Mouse (Mus musculus) lung, adult 18-20 months (tissue): ENCODE data around the gene Cbx7.

Experiments
- DNase-seq, 2 experiments: peaks; one replicate each; pipeline ENCODE4 v3.0.0; 2022; ENCODE audit warnings: mixed read lengths in 2 of 2

Cbx7 gene

GRCm38 (mm10) chr15:79892213-79892541 is 78.7 kb downstream of the Cbx7 start:
- peak; percentile 90 to 92 for DNase-seq

GRCm38 (mm10) chr15:79891436-79892212 is 79.3 kb downstream of the Cbx7 start, which contains the start of gene Apobec3:
TSS of gene Apobec3 (plus strand) at chr15:79891659.
- peak; percentile 83 to 88 for DNase-seq

DNA sequence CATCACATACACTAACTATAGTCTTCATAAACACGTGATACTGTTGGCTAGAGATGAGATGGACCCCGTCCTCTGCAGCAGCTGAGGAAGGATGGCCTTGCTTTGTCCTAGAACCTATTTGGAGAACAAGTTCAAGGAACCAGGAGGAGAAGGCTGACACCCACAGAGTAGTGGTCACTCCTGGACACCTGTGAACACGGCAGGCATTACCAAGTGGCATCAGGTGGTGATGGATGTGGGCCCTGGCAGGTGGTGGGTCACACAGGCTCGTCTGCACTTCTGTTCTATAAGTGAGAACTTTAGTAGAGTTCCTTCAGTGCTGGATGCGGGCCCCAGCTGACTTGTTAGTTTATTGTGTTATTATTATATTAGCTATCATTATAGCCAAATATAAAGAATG is 86.1 kb downstream of the Cbx7 start:
- no peak for DNase-seq

DNA sequence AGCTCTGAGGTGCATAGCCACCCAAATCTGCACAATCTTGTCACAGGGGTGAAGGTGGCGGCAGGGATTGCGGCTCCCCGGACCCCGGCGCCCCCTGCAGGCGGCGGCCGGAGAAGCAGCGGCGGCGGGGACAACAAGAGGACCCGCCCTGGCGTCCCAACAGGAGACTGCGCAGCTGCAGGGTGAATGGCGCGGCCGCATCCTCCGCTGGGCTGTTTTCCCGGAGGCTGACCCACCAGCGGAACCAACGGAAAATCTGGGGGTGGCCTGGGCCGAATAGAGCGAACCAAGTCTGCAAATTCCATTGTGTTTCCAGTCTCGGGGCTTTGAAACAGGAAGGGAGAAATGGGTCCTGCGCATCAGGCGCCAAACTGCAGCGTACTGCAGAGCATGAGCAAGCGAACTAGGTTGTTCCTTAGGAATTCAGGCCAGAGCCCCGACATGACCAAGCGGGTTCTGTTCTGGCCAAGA is 87.5 kb downstream of the Cbx7 start:
- DNase-seq, result peak; percentile 92 to 94

DNA sequence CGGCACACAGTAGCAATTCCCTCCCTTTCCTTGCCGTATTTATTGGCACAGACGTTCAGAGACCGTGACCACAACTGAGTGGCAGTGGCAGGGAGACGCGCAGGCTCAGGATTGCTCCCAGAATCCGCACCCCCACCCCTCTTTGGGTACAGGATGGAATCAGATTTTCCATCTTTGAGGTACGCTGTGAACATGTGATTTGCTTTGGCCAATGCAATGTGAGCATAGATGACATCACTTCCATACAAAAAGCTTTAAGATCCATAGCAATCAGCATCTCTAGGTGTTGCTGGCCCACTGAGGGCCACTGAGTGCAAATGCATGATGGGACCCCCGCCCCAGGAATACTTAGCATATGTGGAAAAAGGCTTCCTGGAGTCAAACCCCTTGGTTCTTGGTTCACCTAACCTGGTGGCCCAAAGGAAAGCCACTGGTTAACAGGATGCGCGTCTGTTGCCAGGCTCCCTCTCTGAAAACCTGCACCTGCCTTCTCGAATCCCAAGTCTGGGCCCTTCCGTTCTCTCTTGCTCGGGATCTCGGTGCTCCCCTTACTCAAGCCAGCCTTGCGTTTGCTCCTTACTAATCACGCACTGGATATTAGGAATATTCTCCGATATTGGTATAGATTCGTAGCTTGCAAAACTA is 88.2 kb downstream of the Cbx7 start:
- peak; percentile 20 to 35 for DNase-seq

DNA sequence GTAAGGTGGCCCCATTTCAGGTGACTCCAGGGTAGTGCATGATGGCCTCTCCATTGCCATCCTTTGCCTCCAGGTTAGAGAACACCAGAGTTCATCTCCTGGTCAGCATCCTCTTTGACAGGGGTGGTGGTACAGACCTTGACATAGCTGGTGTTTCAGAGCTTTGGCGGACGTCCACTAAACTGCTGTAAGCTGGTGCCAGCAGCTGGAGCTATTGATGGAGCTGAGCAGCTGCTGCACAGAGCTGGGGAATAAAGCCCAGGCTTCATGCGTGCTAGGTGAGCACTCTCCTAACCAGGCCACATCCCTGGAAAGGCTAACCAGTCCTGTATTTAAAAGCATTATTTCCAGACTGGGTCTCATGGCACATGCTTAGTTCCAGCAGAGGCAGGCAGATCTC is 90.4 kb downstream of the Cbx7 start:
- no peak for DNase-seq

GRCm38 (mm10) chr15:79879319-79879718 is 91.6 kb downstream of the Cbx7 start:
- DNase-seq, result peak; percentile 95 to 97

DNA sequence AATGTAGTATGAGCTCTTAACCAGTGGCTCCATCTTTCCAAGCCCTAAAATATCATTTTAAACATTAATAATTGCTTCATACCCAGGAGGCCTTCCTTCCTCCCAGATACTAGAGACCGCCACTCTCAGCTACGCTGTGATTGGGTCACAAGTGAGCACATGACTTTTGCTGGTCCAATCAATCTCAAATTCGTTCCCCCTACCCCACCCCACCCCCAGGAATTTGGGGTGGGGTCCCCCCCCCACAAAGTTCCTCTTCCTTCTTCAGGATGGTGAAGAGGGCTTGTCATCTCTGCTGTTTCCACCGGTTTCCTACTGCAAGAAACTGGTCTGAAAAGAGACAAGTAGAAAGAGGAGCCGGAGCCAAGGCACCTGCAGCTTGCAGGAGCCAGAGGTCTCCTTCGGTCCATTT is 92.2 kb downstream of the Cbx7 start:
- peak; percentile 72 for DNase-seq

GRCm38 (mm10) chr15:79875261-79875995 is 95.5 kb downstream of the Cbx7 start:
- no peak for DNase-seq

- no peak for DNase-seq
Measured at GRCm38 (mm10) chr15:79873995-79874394, 96.9 kb downstream of the Cbx7 start.

GRCm38 (mm10) chr15:79873545-79873944 is 97.4 kb downstream of the Cbx7 start:
- no peak for DNase-seq

GRCm38 (mm10) chr15:79867260-79868002 is 103.5 kb downstream of the Cbx7 start:
- no peak for DNase-seq
